20 mouse cellular contexts compared by ENCODE assay signal in the genomic region with DNA sequence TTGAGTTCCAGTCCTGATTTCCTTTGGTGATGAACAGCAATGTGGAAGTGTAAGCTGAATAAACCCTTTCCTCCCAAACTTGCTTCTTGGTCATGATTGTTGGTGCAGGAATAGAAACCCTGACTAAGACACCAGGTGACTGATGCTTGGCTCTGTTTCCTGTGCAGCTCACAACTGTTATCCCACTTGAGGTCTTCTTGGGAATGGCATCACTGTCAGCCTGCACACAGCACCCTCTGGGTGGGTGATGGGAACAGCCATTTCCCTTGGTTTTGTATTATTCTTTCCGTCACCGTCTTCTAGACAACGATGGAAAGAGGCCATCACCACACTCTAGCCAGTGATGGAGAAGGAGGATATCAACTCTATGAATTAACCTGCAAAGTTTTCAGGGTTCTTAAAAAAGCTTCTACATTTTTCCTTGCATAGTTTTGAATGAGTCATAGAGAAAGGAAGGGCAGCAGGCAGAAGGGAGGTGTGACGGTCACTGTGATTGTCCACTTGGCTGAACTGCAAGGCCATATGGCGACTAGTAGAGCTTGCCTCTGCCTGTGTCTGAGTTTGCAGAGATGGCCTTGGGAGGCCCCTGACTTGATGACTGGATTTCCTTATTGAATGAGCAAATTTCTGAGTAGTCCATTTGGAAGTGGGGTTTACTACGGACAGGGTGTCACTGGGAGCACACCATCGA. TPM values are rescaled to one million over a fixed set of nuclear protein-coding genes. Genes with fewer than 3 reads are reported as not detected.
A peak's percentile ranks its signal among the peaks of the same experiment; 100 is the strongest.
DNase-seq lines count a peak whose midpoint lies in the region.
"Had no signal": no experiment of that assay in that cellular context is flagged by ENCODE, and none has a peak within 500 bp of the region (broad histone marks: within the 10 kb centered on the region; RNA-seq: fewer than 3 reads in every experiment).

No protein-coding gene starts in this region.

- DNase-seq in adrenal gland, adult 8-10 months = peak; percentile 83
- DNase-seq in adrenal gland, postnatal 4 days (ENCODE audit: low spot score in 2 of 2) = no peak
- DNase-seq in 3T3-L1 (ENCODE audit: low read depth, low spot score) = peak; percentile 66
- peak; percentile 80 for DNase-seq in brain, adult 2 months (ENCODE audit: low read depth, low spot score)
- peak; percentile 60 to 74 for DNase-seq in cerebellum, postnatal 25 days
- DNase-seq in kidney, postnatal 4 days = no peak
- DNase-seq in frontal cortex, postnatal 36 days (ENCODE audit: low spot score in 2 of 2) = no peak
- DNase-seq: B cell, adult 2 months; gastrocnemius, postnatal 36 days; heart, adult 2 months; heart, postnatal 14 days; kidney, adult 9 months; lung, adult 18-20 months; lung, postnatal 10 days; thymus, adult 18-20 months had no signal

RNA-seq across cellular contexts. Expression of a gene that starts 14.4 kb away (rescaled TPM):
- total RNA-seq in adrenal gland, adult 8-10 months (2022) = under 1 TPM in 1 of 4 experiments, not detected in 3; 0.13 TPM
- 1 to 10 TPM in 1 of 2 experiments, not detected in 1; 2.5 TPM for total RNA-seq in adrenal gland, postnatal 4 days (2021)
- total RNA-seq: CH12.LX; common myeloid progenitor, adult 5-6 weeks; hindbrain, postnatal 0 days; monocyte, adult 5-6 weeks had no signal

RNA-seq across cellular contexts. Expression of a gene that starts 26.4 kb away (rescaled TPM):
- 1 to 10 TPM in 3 of 4 experiments, under 1 TPM in 1; 0.77 to 3.2 (median 1.5) TPM for total RNA-seq in adrenal gland, adult 8-10 months (2022)
- under 1 TPM; 0.23 to 0.45 TPM for total RNA-seq in adrenal gland, postnatal 4 days (2021)
- total RNA-seq: CH12.LX; common myeloid progenitor, adult 5-6 weeks; gastrocnemius, adult 18-20 months; monocyte, adult 5-6 weeks had no signal

Comparison
In these comparisons a context has a peak if more than half of its experiments do, and no peak if none do; other contexts are left out.
1. DNase-seq: peak in adrenal gland, adult 8-10 months (single experiment), 3T3-L1 (single experiment), brain, adult 2 months (single experiment) and cerebellum, postnatal 25 days (2 of 2); none in adrenal gland, postnatal 4 days (0 of 2), kidney, postnatal 4 days (0 of 2) and frontal cortex, postnatal 36 days (0 of 2).